Mouse (Mus musculus) left cerebral cortex, postnatal 25 days (tissue): ENCODE measurements at regions not wholly inside any gene's neighbourhood (a gene's known extent, or its start where the extent isn't known, plus 50 kb on each side); places are given as distances from the start of the nearest gene placed in this dataset.

Experiments used
- DNase-seq, 2 experiments: peaks; one replicate each; pipeline ENCODE4 v3.0.0; 2022; ENCODE audit warnings: low spot score in 2 of 2, mixed read lengths in 1 of 2
- intact Hi-C: fragments of 180-260 bp; cut with DNase I; formaldehyde crosslinking; loops from one replicate; pipeline ENCODE4 v1.15.1; 2025

DNA sequence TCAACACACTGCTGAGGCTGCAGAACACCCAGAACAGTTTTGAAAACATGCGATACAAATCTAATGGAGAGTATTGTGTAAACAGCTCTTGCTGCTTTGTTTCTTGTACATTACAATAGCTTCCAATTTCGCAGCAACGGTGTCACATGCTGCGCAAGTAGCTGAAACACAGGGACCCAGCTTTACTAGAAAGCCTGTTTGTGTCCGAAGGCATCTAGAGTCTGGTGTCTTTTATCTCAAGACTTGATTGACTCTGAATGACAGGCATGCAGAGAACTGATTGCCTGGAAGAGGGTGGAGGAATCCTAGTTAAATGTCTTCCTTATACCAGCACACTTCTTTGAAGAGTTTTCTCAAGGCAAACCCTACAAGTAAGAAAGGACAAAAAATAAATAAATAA, 66.1 kb upstream of the Fgf10 start:
- intact Hi-C loops = no loop called here
- no peak for DNase-seq

DNA sequence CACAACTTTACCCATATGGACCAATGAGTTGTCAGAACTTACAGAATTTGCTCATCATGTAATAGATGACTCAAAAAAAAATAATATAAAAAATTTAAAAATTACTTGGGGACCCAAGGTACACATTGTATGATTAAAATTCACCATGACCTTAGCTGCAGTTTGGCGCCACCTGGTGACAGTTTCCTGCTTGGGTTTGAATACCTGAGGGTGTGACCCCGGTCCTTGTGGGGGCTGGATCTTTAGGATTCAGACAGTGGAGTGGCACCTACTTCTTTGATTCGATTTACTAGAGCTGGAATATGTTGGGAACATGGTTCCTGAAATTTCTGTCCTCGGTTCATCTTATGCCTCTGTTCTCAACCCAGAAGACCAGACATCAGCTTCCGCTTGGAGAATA, 72.7 kb upstream of the Fgf10 start:
- DNase-seq = peak in 1 of 2 experiments; percentile 4
- intact Hi-C loops = loop anchor here (2.0 kb wide), 1 partner anchor 192 kb away; no protein-coding TSS in a partner anchor

DNA sequence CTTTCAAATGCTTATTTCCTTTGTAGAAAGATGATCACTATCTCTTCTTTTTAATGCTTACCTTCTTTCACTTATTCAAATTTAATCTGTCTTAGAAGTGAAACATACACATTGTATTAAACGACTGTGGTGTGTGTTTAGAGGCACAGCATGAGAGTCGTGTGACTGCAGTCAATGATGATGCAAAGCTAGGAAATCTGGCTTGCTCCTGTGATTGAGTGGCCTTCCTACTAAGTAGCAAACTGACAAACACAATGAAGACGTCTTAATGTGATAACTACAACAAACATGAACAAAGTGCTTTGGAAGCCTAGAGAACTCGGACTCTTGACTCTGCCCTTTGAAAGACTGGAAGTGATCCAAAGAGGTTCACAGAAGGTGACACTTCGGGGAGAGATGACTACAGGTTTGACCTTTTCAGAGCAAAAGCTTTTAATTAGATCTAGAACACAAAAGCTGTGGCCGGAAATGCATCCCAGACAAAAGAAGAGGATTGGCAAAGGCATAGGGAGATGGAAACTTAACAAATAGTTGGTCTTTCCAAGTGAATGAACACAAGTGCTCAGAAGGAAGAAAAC, 73.3 kb upstream of the Fgf10 start:
- DNase-seq = no peak
- intact Hi-C loops = loop anchor here (2.0 kb wide), 1 partner anchor 192 kb away; no protein-coding TSS in a partner anchor

DNA sequence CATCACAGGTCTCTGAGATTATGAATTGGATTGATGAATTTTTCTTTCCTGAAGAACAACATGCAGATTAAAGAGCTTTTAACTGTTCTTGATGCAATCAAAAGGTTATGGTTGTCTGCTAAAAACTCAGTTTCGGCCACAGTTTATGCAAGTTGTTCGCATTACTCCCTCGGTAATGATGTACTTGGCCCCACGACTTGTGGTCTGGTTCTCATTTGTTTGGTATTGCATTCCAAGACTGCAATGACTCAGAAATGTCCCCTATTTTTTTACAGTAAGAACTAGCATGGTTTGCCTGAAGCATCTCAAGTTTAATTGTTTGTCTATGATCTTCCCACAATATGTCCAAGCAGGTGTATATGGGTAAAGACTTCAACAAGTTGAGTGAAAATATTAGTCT, 77.5 kb upstream of the Fgf10 start:
- intact Hi-C loops = no loop called here
- no peak for DNase-seq

DNA sequence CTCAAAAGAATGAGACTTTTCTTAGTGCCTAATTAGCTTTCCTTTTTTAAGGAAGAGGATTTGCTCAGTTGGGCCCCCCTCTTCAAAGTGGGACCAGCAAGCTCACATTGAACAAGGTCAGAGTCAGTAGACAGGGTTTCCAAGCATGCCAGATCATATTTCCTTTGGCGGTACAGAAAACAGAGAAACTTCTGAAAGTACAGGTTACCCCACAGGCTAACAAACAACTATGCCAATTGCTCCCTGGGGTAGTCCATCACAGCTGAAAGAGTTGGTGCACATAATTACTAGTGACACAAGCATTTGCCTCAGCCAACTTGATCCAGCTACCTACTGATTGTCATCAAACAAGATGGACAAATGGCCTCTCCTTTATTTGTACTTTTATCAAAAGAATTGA, 97.0 kb upstream of the Fgf10 start:
- intact Hi-C loops = no loop called here
- DNase-seq = no peak

DNA sequence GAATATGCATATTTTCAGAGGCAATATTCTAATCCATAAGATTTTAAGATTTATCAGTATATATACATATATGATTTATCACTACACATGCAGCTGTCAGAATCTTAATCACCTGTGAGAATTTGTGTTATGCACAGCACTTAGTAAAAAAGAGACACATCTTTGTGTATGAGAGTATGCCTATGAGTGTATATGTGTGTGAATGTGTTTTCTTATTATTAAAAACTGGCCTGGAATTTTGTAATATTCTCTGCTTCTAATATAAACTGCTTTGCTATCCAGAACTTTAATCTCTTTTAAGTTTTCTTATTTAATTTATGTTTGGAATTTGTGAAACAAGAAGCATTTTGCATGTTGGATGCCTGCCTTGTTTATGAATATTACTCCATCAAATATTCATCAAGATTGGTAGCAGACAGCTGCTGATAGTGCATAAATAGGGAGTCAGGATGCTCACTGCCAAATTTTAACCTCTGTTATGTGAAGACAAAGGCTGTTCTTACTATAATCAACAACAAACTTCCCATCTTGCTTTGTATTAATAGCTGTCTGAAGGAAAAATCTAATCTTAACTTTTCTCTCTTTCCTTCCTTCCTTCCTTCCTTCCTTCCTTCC, 104.3 kb upstream of the Fgf10 start:
- intact Hi-C loops = no loop called here
- no peak for DNase-seq

DNA sequence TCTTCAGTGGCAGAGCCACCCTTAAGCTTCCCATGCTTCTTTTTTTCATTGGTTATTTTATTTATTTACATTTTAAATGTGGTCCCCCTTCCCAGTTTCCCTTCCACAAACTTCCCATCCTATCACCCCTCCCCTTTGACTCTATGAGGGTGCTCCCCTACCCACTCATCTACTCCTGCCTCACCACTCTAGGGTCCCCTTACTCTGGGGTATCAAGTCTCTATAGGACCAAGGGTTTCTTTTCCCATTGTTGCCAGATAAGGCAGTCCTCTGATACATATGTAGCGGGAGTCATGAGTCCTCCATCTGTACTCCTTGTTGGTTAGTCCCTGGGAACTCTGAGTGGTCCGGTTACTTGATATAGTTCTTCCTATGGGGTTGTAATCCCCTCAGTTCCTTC, 110.6 kb upstream of the Fgf10 start:
- intact Hi-C loops = no loop called here
- no peak for DNase-seq

DNA sequence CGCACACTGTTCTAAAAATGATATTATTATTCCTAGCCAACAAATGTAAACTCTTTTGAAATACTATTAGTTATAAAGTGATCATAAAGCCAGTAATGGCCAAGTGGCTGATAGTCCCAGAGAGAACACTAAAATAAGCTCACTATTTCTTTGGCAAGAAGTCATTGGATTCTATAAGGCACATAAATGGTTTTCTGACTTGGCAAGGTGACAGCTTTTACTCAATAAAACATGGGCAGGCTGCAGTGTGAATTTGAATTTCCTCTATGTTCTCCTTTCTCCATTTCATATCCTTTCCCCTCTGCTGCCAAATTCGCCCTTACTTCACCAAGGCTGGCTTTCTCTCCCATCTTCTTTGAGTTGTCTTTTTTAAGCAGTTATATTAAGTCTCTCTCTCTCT, 117.6 kb upstream of the Fgf10 start:
- DNase-seq = no peak
- intact Hi-C loops = no loop called here

DNA sequence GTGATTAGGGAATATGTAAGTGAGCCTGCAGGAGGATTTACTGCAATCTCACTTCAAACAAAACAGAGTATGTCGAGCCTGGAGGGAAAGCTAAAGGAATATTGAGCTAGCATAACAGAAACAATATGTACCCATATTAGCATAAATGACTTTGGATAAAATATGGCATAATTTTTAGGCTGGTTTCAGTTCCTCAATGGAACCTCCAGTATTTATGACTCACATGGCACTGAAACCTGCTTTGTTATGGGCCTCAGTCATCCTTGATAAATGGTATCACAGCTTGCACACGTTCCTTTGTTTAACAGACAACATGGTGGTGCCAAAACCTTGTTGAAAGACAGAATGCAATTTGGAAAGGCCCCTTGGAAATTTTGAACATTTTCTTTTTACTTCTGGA, 130.8 kb upstream of the Fgf10 start:
- intact Hi-C loops = no loop called here
- DNase-seq = no peak

DNA sequence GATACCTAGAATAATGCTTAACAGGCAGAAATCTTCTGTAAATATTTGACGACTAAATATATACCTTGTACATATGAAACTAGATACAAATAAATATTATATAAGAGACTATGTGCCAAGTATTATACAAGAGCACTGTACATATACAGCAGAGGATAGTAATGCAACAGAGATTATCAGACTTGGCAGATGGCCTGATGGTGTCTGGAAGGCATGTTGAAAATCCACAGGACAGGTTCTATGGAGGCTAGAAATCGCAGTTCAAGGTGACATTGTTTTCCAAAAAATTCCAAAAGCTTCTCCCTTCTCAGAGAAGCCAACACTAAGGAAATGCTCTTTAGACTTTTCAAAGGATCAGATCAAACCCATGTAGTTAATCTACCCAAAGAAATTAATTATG, 126.9 kb upstream of the Mrps30 start:
- DNase-seq = no peak
- intact Hi-C loops = no loop called here

DNA sequence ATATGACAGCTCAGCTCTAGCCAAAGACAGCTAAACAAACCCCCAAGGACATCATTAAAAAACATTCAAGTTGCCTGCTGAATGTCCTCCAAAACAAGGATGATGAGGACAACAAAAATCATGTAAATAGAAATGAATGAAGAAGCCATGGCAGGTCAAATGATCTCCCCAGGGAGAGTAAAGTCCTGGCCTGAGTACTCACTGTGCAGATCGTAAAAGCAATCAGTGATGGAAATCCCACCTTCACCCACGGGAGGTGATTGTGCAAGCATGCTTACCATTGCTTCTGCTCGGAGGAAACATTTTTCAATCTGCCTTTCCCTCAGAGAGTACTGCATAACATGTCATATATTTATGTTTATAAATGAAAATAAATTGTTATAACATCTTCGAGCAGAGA, 119.1 kb upstream of the Mrps30 start:
- no peak for DNase-seq
- intact Hi-C loops = no loop called here

DNA sequence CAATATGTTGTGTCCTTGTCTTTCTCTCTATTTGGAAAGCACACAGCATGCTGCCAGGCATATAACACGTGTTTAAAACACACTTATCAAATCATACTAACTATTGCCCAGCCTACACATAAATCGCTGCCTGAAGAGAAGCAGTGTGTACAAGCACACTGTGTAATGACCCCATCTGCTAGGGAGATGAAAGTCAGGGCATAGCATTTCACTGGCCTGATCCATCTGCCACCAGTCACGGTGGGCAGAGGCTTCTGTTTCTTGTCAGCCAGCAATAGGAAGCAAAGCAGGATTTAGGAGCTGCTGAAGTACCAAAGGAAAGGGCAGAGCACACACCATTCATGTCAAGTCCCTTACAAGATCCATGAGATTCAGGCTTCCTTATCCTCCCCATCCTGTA, 103.6 kb upstream of the Mrps30 start:
- no peak for DNase-seq
- intact Hi-C loops = no loop called here

DNA sequence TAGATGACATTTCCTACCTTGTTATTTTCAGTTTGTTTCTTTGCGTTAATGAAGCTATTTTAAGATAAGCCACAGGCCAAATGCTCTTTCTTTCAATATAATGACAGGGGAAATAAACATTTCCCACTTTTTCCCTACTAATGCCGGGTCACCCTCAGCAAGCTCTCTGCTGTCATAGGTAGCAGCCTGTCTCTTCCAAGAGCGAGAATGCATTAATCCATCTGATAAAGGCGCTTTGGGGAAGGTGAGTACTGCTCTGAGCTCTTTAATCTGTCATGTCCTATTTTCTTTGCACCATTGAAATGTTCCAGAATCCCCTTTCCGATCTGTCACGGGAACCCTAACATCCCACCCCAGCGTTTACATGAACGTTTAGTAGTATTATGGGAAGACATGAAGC, 96.0 kb upstream of the Mrps30 start:
- intact Hi-C loops = no loop called here
- no peak for DNase-seq

DNA sequence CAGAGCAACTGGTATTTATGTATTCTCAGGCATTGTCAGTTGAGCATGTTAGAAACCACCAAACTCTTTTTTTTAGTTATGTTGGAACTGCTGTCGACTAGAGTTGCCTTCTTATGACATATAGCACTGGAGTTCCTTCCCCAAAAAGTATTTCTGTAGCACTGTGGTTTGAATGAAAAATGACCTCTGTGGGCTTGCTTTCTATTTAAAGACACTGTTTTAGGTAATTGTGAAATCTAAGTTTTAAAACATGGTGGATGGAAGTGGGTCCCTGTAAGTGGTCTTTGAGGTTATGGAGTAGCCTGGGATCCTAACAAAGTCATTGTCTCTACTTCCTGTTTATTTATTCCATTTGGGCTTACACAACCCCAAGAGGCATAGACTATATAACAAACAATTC, 93.2 kb upstream of the Mrps30 start:
- DNase-seq = no peak
- intact Hi-C loops = no loop called here

DNA sequence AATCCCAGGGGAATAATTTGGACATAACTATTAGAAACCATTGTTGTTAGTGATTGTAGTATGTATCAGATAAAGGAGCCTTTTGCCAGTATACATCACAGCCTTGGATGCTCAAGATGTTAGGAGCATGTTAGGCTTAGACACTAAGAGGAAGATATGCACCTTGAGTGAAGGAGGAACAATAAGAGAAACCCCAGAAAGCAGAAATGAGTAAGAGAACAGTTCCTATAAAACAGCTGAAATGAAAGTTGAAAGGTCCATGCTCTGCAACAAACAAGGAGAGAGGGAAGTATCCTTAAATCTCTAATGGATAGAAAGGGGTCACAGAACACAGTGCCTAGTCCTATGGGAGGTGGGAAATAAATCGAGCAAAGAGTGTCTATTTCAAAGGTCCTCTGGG, 91.4 kb upstream of the Mrps30 start:
- DNase-seq = no peak
- intact Hi-C loops = no loop called here

DNA sequence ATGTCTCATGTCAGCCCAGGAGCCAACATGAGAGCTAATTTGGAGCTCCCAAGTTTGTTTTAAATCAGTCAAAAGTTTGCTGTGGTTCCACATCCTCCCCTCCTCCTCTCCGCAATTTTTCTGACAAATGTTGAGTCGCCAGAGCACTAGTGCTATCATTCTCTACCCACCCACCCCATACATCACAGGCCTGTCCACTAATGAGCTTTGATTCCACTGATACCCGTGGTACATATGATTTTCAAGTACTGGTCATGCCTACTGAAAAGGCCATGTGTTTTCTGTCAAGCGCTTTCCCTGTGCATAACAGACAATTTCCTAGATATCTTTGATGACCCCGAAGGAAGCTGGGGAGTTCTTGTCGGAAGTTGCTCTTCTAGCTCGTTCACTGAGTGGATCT, 85.5 kb upstream of the Mrps30 start:
- DNase-seq = no peak
- intact Hi-C loops = no loop called here

DNA sequence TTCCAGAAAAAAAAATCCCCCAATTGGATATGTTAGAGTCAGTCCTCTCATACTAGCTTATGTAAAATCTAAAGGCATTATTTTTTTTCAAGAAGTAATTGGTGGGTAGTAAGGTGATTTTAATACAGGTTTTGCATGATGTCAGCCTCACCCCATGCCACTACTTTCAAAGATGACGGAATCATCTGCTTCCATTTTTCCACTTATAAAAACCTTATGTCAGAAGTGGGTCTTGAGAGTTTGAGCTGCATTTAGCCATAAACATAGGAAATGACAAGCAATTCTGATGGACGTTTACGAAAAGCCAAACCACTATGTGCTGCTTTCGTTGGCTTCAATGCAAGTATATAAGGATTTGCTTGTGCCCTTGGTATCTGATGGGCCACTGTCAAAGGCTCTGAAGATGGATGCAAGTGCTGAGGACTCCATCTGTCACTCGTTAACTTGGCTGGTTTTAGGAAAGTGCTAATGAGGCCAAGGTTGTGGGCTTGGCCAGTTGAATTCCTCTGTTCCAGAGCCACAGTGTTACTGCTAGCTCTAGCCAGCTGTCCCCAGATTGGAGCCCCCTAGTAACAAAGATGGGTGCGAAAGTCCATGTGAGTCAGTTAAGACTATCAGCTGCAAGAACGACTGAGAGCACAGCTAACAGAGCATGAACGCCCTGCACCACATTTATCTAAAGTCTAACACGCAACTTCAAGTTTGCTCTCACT, 72.8 kb upstream of the Mrps30 start:
- no peak for DNase-seq
- intact Hi-C loops = no loop called here

DNA sequence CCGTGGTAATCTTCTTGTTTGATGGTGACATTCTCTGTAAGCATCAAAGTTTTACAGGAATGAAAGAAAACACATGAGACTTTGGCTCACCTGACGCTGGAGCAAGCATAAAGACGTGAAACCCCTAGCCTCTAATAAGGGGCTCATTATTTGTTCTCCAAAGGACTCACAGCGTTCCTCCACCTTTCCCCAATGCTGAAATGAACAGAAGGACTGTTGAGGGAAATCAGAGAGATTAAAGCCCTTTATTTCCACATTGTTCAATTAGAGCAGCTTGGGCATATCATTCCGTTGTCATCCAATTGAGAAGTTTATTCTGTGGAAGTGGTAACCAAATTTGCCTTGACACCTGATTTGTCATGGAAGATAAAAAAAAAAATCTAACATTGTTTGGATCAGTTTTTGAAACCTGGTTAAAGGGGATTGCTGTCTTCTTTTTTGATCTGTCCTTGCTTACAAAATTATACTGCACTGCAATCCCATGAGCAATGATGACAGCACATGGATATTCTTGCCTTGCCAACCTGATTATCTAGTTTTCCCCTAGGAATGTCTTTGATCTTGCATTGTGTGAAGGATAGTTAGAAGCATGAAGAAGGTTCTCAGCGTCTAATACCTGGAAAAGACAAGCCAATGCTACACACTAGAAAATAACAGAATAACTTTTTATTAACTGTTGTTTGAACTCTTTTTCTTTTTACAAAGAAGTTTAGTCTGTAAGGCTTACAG, 62.1 kb upstream of the Mrps30 start:
- intact Hi-C loops = no loop called here
- no peak for DNase-seq

DNA sequence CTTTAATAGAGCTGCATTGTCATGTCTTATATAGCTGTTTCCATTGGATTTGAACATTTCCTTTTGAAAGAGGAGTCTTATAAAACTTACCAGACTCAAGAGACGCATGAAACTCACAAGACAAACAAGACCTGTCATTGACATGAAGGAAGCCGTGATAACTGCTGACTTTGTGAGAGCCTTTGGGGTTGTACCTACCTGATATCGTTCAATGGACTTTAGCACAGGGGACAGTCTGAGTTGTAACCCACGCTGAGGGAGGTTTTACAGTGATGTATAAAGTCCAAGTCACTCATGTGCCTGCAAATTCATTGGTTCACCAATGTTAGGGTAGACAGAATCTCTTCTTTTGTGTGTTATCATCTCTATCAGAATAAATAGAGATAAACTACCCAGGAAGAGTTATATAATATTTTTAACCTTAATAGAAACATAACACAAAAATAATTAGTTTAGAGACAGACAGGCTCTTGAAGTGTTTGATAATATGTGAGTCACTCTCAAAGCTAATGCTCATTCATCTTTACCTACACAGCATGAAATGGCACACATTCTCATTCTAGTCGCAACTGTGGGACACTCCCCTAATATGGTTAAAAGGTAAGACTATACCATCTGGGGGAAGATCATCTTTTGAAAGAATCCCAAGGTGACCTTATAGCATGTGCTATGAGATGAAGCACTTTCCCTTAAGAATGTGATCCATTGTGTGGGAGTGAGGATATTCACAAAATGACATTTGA, 54.4 kb upstream of the Mrps30 start:
- no peak for DNase-seq
- intact Hi-C loops = no loop called here
